Mouse (Mus musculus): Measurements from ENCODE around the gene Gins2. TPM values are rescaled to one million over a fixed set of nuclear protein-coding genes. Genes with fewer than 3 reads are reported as not detected.

Gins2 gene
- 10 to 100 TPM; 16.3 to 16.7 TPM for polyA plus RNA-seq (2017; shearing (Covaris generic))

DNA sequence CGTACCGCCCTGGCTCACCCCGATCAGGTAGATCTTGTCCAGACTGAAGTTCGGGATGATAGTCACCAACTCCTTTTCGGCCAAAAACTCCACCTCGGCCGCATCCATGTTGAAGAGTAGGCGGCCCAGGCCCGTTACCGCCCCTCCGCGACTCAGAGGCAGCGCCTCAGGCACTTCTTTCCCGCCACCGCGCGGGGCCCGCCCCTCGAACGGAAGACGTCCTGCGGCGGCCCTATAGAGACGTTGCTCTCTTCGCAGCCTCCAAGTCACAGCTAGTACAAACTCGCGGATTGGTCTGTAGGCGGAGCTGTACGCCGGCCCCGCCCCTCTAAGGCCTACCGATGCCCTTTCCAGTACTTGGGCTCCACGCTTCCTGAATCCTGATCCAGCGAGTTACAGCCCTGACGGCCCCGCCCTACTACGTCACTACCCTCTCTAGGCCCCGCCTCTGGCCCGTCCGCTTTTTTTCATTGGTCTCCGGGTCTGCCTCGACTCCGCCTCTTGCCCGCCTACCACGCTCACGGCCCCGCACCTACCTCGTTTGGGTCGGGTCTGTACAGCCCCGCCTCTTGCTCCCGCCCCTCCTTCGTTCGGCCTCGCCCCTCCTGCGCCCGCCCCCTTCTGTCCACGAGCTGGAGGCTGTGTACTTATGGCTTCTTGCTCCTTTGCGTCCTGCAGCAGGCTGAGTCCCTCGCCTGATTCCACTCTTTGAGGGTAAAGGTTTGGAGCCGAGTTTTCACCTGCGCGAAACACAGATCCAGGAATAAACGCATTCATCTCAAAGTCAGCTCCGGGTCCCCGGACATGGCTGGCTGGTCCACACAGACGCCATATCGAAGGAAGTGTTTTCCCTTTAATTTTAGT is at the start of gene Gins2:
Gene Gins2, minus strand, starts transcription at position 397 of the 864 bp plus-strand sequence.

Other genes with a start within 250 kb of the Gins2 start
- 1 to 10 TPM; 1.7 to 2.8 TPM for gene 1190005I06Rik, start 58.3 kb upstream of the Gins2 start, polyA plus RNA-seq (2017; shearing (Covaris generic))
- gene Gm27021, start 78.8 kb upstream of the Gins2 start, polyA plus RNA-seq (2017; shearing (Covaris generic)), result 1 to 10 TPM in 1 of 2 experiments, under 1 TPM in 1; 0.59 to 1.7 TPM
- 1,000 to 10,000 TPM in 1 of 2 experiments, 100 to 1,000 TPM in 1; 883 to 1,088 TPM for gene Cox4i1, start 78.9 kb upstream of the Gins2 start, polyA plus RNA-seq (2017; shearing (Covaris generic))
- gene Emc8, start 79.3 kb upstream of the Gins2 start, polyA plus RNA-seq (2017; shearing (Covaris generic)), result 10 to 100 TPM; 86.5 to 93.8 TPM
- 10 to 100 TPM; 36.1 to 67.7 TPM for gene Irf8, start 147.1 kb upstream of the Gins2 start, polyA plus RNA-seq (2017; shearing (Covaris generic))